Mouse (Mus musculus): ENCODE measurements around the gene Dpysl5.

The Dpysl5 gene

GRCm38 (mm10) chr5:30709744-30710383, 1.5 kb upstream of the Dpysl5 start:
- DNase-seq (ENCODE audit: low read depth, low spot score), result peak; percentile 73

GRCm38 (mm10) chr5:30710486-30710885, 878 bp upstream of the Dpysl5 start:
- peak; percentile 76 for DNase-seq (ENCODE audit: low read depth, low spot score)

GRCm38 (mm10) chr5:30712002-30712390, 632 bp downstream of the Dpysl5 start:
- DNase-seq (ENCODE audit: low read depth, low spot score), result no peak

- peak; percentile 31 for DNase-seq (ENCODE audit: low read depth, low spot score)
Measured at GRCm38 (mm10) chr5:30712441-30713298, 1.3 kb downstream of the Dpysl5 start.

GRCm38 (mm10) chr5:30713299-30713675, 1.9 kb downstream of the Dpysl5 start:
- DNase-seq (ENCODE audit: low read depth, low spot score), result no peak

GRCm38 (mm10) chr5:30713691-30714090, 2.3 kb downstream of the Dpysl5 start:
- no peak for DNase-seq (ENCODE audit: low read depth, low spot score)

- DNase-seq (ENCODE audit: low read depth, low spot score), result no peak
Measured at GRCm38 (mm10) chr5:30716311-30716710, 4.9 kb downstream of the Dpysl5 start.

GRCm38 (mm10) chr5:30717506-30717905, 6.1 kb downstream of the Dpysl5 start:
- no peak for DNase-seq (ENCODE audit: low read depth, low spot score)

- no peak for DNase-seq (ENCODE audit: low read depth, low spot score)
Measured at GRCm38 (mm10) chr5:30717991-30718703, 6.8 kb downstream of the Dpysl5 start.

- no peak for DNase-seq (ENCODE audit: low read depth, low spot score)
Measured at GRCm38 (mm10) chr5:30721935-30722334, 10.6 kb downstream of the Dpysl5 start.

GRCm38 (mm10) chr5:30726151-30726693, 14.9 kb downstream of the Dpysl5 start:
- no peak for DNase-seq (ENCODE audit: low read depth, low spot score)

- DNase-seq (ENCODE audit: low read depth, low spot score), result no peak
Measured at GRCm38 (mm10) chr5:30732511-30732910, 21.1 kb downstream of the Dpysl5 start.

- no peak for DNase-seq (ENCODE audit: low read depth, low spot score)
Measured at GRCm38 (mm10) chr5:30734666-30735065, 23.3 kb downstream of the Dpysl5 start.

GRCm38 (mm10) chr5:30738127-30738828, 26.9 kb downstream of the Dpysl5 start:
- peak; percentile 26 for DNase-seq (ENCODE audit: low read depth, low spot score)

GRCm38 (mm10) chr5:30739595-30739994, 28.2 kb downstream of the Dpysl5 start:
- DNase-seq (ENCODE audit: low read depth, low spot score), result no peak

- DNase-seq (ENCODE audit: low read depth, low spot score), result no peak
Measured at GRCm38 (mm10) chr5:30749582-30750311, 38.4 kb downstream of the Dpysl5 start.

- DNase-seq (ENCODE audit: low read depth, low spot score), result no peak
Measured at GRCm38 (mm10) chr5:30751071-30751470, 39.7 kb downstream of the Dpysl5 start.

- no peak for DNase-seq (ENCODE audit: low read depth, low spot score)
Measured at GRCm38 (mm10) chr5:30753128-30753527, 41.8 kb downstream of the Dpysl5 start.

GRCm38 (mm10) chr5:30755215-30755614, 43.9 kb downstream of the Dpysl5 start:
- DNase-seq (ENCODE audit: low read depth, low spot score), result no peak

- DNase-seq (ENCODE audit: low read depth, low spot score), result peak; percentile 72
Measured at GRCm38 (mm10) chr5:30762815-30763510, 51.6 kb downstream of the Dpysl5 start.

All from telencephalon, adult 2 months (tissue).